Mouse (Mus musculus) Patski (cell line): Measurements from ENCODE around the gene Tbr1. TPM values are rescaled to one million over a fixed set of nuclear protein-coding genes. Genes with fewer than 3 reads are reported as not detected.

Experiments used
- ATAC-seq: fragments of 100-300 bp; one replicate; pipeline ENCODE4 v1.8.0; 2021
- CTCF ChIA-PET: fragments of 350-600 bp; sonication (Branson Sonifier 250); formaldehyde crosslinking; loops from one replicate; lab custom pipeline; 2022; ENCODE audit warnings: inconsistent platforms; lab: Charles Lee
- POLR2A ChIA-PET: fragments of 350-600 bp; sonication (Branson Sonifier 250); formaldehyde crosslinking; loops from one replicate; lab custom pipeline; 2022; ENCODE audit warnings: antibody characterized with exemption, inconsistent platforms; lab: Charles Lee
- DNase-seq: peaks from one replicate; pipeline ENCODE4 v3.0.0-alpha.2; 2011; ENCODE audit warnings: low read depth, low spot score
- H3K27me3 ChIP-seq: fragments of 371-371 bp; one replicate; pipeline ENCODE4 v1.5.1; 2021
- CTCF ChIP-seq: fragments of 100-300 bp; IDR thresholded peaks from one replicate; pipeline ENCODE4 v1.5.1; 2021
- in situ Hi-C: fragments of 300-500 bp; cut with MboI; formaldehyde crosslinking; loops from 3 replicates; pipeline ENCODE4 v1.11.1; 2018; ENCODE audit warnings: low pct_unique_long_range_greater_than_20kb, mixed read lengths
- polyA plus RNA-seq: library from polyadenylated mRNA; unstranded; gene quantifications from one replicate; pipeline ENCODE4 v1.2.3, GENCODE M21; 2021

The Tbr1 gene
- 0.01 TPM for polyA plus RNA-seq

DNA sequence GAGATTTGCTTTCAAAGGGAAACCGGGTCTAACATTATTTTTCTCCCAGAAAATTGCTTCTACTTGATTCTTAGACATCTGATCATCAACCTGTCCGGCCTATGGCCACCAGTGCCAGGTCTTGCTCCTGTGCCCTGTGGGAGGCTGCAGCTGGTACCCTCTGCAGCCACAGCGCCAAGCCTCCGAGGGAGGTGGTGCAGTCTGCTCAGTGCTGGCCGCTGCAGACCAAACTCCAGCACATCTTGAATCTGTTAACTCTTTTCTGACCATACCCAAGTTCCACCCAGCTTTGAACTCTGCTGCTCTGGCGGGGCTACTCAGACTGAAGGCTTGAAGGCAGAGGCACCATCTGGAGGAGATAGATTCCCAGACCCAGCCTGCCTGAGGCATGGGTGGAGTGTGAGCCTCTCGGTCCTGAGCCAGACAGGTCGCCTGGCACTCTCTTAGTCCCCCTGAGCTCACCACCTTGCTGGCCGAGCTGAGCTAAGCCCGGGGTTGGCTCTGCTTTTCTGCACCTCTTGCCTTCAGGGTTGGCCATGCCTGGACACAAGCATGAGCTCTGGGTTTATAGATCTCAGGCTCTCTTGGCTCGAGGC is at the start of gene Tbr1:
TSS of gene Tbr1 (plus strand) at position 275 of the 596 bp plus-strand sequence.
- DNase-seq (no peak), ATAC-seq (no peak)
- ChIA-PET CTCF (no interaction called here), POLR2A (interaction anchor here (0.7 kb wide), 1 partner anchor 77 kb away, joined by 4 read pairs; no protein-coding TSS in a partner anchor)
- H3K27me3 ChIP-seq: no peaks in the 10 kb centered on the region
- no peak for TF ChIP-seq CTCF
- in situ Hi-C loops: no loop called here

DNA sequence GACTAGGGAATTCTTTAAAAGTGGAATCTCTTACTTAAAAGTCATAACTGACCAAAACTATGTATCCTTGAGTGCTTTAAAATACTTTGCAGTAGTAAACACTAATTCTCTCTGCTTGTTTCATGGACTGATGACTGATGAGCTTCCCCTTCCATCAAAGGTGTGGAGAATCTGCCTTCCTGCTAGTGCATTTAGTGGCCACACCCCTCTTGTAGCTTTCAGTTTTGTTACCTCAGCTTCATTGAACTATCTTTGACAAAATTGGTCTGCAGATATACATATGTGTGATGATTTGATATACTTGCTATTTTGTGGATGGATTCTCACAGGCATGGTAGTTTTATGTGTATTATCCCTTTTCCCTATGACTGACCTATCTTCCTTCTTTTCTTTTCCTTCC is 47.7 kb upstream of the Tbr1 start:
- TF ChIP-seq CTCF: no peak
- DNase-seq: no peak
- CTCF ChIA-PET: interaction anchor here (0.9 to 1.8 kb wide), 3 partner anchors 10 to 15 kb away, joined by 3 to 5 read pairs (median 4); no protein-coding TSS in a partner anchor
- in situ Hi-C loops: no loop called here
- ATAC-seq: no peak
- no peaks in the 10 kb centered on the region for H3K27me3 ChIP-seq
- POLR2A ChIA-PET: no interaction called here

DNA sequence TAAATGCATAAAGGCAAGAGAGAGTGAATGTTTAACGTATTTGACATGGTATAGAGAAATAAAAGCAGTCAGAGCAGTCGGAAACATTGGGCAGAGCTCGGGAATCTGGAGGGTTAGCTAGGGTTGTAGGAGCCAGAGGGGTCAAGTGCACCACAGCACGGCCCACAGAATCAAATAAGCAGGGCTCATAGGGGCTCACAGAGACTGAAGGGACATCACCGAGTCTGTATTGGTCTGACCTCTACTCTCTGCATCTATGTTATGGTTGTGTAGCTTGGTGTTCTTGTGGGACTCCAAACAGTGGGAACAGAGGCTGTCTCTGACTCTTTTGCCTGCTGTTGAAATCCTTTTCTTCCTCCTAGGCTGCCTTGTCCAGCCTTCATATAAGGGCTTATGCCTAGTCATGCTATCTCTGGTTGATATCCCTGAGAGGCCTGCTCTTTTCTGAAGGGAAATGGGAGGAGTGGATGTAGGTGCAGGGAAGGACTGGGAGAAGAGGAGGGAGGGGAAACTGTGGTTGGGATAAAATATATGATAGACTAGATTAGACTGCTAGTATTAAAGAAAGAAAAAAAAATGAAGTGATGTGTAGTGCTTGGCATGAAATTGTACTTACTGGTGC is 43.4 kb upstream of the Tbr1 start:
- ChIA-PET POLR2A (no interaction called here), CTCF (interaction anchor here (0.7 to 2.0 kb wide), 3 partner anchors 10 to 34 kb away, joined by 3 to 4 read pairs (median 4); no protein-coding TSS in a partner anchor)
- in situ Hi-C loops: no loop called here
- ATAC-seq (no peak), DNase-seq (no peak)
- no peaks in the 10 kb centered on the region for H3K27me3 ChIP-seq
- TF ChIP-seq CTCF: no peak

DNA sequence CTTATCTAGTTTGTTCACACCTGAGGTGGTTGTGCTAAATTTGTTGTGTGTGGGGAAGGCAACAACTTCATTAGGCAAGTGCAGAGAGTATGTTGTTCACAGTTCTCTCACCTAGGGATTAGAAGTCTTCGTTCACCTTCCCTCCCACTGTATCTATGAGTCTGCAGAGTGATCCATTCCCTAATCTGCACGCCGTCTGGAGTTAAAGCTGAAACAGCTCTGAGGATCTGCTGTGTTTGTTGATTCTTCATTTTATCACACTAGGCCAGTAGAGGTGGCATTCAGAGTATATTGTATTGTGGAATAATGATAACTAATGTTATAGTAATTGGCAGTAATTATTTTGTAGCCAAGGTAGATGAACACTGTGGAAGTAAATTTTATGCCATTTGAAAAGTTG is 42.7 kb upstream of the Tbr1 start:
- POLR2A ChIA-PET: no interaction called here
- CTCF ChIA-PET: interaction anchor here (0.8 kb wide), 1 partner anchor 125 kb away, joined by 3 read pairs; no protein-coding TSS in a partner anchor
- no peak for TF ChIP-seq CTCF
- ATAC-seq (no peak), DNase-seq (no peak)
- H3K27me3 ChIP-seq: no peaks in the 10 kb centered on the region
- in situ Hi-C loops: no loop called here

DNA sequence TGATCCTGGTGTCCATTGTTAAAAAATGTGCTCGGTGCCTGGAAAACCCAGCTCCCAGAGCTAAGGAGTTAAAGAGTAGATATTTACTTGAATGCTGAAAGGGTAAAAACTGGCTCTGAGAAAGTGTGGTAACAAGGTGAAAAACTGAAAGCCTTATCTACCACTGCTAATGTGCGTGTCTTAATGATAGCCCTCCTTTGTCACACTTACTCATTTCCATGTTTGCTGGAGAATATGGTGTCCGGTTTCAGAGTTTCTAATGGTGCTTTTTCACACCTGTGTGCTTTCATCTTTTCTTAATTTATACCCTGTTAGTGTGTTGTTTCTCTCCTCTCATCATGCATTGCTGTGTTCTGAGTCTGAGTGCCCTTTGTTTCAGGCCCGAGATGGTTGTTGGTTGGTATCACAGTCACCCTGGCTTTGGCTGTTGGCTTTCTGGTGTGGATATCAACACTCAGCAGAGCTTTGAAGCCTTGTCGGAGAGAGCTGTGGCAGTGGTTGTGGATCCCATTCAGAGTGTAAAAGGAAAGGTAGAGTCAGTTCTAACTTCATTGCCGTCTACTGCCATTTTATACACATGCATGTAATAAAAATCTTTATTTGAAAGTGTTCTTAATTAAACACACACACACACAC is 38.1 kb upstream of the Tbr1 start:
- in situ Hi-C loops: no loop called here
- no peak for TF ChIP-seq CTCF
- no peak for DNase-seq
- no peak for ATAC-seq
- H3K27me3 ChIP-seq: no peaks in the 10 kb centered on the region
- ChIA-PET CTCF (interaction anchor here (1.0 to 2.1 kb wide), 2 partner anchors 14 to 23 kb away, joined by 3 to 4 read pairs; no protein-coding TSS in a partner anchor), POLR2A (no interaction called here)

DNA sequence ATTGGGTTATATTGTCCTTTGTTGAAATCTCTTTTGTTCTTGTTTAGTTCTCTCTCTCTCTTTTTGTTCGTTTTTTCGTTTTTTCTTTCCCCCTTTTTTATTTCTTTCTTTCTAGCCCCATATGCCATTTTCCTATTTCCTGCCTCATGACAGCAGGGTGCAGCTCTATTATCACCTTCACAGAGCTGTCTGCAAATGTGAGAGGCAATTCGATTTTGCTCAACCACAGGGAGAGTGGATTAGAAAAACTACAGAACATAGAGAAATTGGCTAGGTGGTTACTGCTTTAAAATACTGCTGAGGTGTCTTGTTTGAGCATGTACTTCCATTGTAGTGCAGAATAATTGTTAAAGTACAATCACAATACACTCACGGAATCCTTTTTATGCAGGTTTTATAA is 37.2 kb upstream of the Tbr1 start:
- POLR2A ChIA-PET: no interaction called here
- H3K27me3 ChIP-seq: no peaks in the 10 kb centered on the region
- DNase-seq: no peak
- ATAC-seq: no peak
- in situ Hi-C loops: no loop called here
- no peak for TF ChIP-seq CTCF
- CTCF ChIA-PET: no interaction called here

DNA sequence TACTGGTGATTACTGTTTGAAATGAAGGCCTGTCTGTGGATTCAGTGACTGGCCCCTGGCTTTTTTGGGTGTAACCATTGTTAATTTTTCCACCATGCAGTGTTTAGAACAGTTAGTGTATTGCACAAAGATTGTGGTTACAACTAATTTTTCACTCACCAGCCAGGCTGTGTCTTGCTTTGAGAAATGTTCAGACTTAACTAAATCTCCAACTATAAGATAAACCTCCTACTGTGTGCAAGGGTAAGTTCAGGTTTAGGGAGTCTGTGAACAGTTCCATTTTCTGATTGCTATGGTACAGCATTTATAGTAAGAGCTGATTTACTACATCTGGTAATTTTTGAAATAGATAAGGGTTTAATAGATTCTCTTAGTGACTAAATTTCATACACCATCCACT is 21.9 kb upstream of the Tbr1 start:
- ChIA-PET CTCF (no interaction called here), POLR2A (no interaction called here)
- no peak for DNase-seq
- H3K27me3 ChIP-seq: no peaks in the 10 kb centered on the region
- in situ Hi-C loops: no loop called here
- TF ChIP-seq CTCF: no peak
- ATAC-seq: no peak

DNA sequence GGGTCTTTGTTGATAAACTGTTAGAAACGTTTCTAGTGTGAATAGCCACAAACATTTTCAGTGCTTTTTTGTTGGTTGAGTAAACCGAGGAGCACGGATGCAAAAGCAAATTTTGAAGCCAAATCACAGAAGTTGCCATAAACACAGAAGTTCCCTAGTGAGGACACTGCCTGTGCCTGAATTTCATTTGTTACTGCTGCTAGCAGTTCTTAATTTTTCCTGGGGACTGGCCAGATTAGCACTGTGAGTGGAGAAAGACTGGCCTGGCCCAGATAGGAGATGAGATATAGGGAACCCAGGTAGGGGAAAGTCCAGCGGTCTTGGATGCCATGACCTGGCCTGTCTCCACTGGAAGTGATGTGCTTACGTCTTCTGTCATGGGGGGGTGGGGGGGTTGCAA is 7.8 kb upstream of the Tbr1 start:
- no peaks in the 10 kb centered on the region for H3K27me3 ChIP-seq
- no peak for TF ChIP-seq CTCF
- in situ Hi-C loops: no loop called here
- ChIA-PET CTCF (no interaction called here), POLR2A (no interaction called here)
- no peak for DNase-seq
- ATAC-seq: no peak

DNA sequence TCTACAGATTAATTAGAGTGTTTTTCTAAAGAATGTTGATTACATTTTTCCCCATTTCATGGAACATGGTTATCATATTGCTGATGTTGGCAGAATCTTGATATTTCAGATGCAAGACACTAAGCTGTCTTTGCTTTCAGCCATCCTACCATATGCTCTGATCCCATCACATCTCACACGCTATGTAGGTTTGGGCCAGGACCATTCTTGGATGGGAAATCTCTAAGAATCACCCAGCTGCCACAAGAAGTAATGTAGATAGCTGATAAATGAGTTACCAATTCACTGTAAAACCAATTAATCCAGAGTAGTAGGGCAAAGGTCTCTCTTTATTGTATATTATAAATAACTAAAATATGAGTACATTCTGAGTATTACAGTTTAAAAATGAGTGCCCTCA is 4.7 kb upstream of the Tbr1 start:
- in situ Hi-C loops: no loop called here
- no peak for TF ChIP-seq CTCF
- CTCF ChIA-PET: no interaction called here

DNA sequence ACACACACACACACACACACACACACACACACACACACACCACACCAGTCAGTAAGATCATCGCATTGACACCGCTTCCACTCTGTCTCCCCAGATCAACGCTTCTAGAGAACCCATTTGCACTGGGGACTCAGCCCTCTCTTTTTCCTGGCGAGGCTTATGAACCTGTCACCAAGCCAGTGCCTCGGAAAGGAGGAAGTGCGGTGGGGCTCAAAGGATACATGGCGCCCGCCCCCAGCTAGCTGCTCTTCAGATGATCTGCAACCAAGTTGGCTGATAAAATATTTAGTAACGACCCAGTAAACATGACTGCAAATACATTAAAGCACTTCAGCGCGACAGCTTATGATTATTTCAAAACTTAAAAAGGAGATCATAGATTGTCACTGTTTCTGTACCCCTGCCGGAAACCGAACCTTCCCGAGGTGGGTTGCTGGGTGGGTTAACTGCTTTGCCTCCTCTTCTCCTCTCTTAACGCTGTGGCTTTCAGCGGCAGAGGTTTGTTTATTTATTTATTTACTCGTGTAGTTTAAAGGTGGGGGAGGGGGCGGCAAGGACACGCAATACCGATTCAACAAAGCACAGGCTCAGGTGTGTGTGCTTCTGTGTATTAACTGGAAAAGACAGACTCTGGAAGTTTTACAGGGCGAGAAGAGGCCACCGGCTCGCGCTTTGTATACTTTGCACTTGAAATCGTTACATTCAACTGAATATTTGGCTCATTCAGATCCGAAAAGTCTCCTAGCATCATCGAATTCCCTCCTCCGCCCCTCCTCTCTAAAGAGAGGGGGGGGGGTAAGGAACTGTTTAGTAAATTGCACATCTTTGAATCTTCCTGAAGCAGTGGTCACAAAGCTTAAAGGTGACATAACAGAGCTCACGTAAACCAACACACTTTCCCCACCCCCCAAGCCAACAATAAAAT is 975 bp downstream of the Tbr1 start:
- no peaks in the 10 kb centered on the region for H3K27me3 ChIP-seq

More for the DNA sequence above, 4.7 kb upstream of the Tbr1 start:
- ATAC-seq (no peak), DNase-seq (no peak)
- no peaks in the 10 kb centered on the region for H3K27me3 ChIP-seq
- POLR2A ChIA-PET: no interaction called here

More for the DNA sequence above, 975 bp downstream of the Tbr1 start:
- POLR2A ChIA-PET: interaction anchor here (0.7 kb wide), 1 partner anchor 78 kb away, joined by 4 read pairs; no protein-coding TSS in a partner anchor
- ATAC-seq (no peak), DNase-seq (no peak)
- in situ Hi-C loops: no loop called here
- TF ChIP-seq CTCF: no peak
- CTCF ChIA-PET: no interaction called here
